Mouse (Mus musculus) kidney, embryonic 16.5 days (tissue): ENCODE data around the gene Synj1. TPM values are rescaled to one million over a fixed set of nuclear protein-coding genes. Genes with fewer than 3 reads are reported as not detected.

Experiments
- ATAC-seq: fragments of 200-750 bp; cut with Nextera tagmentation; 2 replicates; pipeline ENCODE4 v1.8.0; 2017; ENCODE audit warnings: moderate TSS enrichment; ENCODE audit not compliant: low FRiP score, low TSS enrichment
- H3K27ac ChIP-seq: fragments of 300-500 bp; sonication (generic); 2 replicates; pipeline ENCODE4 v1.5.1; 2014; ENCODE audit warnings: low read length
- H3K27me3 ChIP-seq: fragments of 300-500 bp; sonication (generic); 2 replicates; pipeline ENCODE4 v1.6.1; 2014; ENCODE audit warnings: low read length, control low read depth, mixed read lengths; ENCODE audit not compliant: insufficient read depth
- H3K36me3 ChIP-seq: fragments of 300-500 bp; sonication (generic); 2 replicates; pipeline ENCODE4 v1.6.1; 2014; ENCODE audit warnings: low read length, control low read depth, mixed read lengths; ENCODE audit not compliant: insufficient read depth
- H3K4me1 ChIP-seq: fragments of 300-500 bp; sonication (generic); 2 replicates; pipeline ENCODE4 v1.6.1; 2014; ENCODE audit warnings: low read length, control low read depth, mixed read lengths; ENCODE audit not compliant: insufficient read depth
- H3K4me2 ChIP-seq: fragments of 300-500 bp; sonication (generic); replicated peaks from 2 replicates; pipeline ENCODE4 v1.6.1; 2014; ENCODE audit warnings: low read depth, low read length
- H3K4me3 ChIP-seq: fragments of 300-500 bp; sonication (generic); 2 replicates; pipeline ENCODE4 v1.5.1; 2014; ENCODE audit warnings: mild to moderate bottlenecking, low read length
- H3K9ac ChIP-seq: fragments of 300-500 bp; sonication (generic); replicated peaks from 2 replicates; pipeline ENCODE4 v1.6.1; 2014; ENCODE audit warnings: low read length
- H3K9me3 ChIP-seq: fragments of 300-500 bp; sonication (generic); 2 replicates; pipeline ENCODE4 v1.6.1; 2016; ENCODE audit warnings: low read length, control low read depth
- WGBS: fragments of 180-500 bp; shearing (Covaris S2); extraction: QIAGEN DNeasy Blood & Tissue Kit; methylation state at CpG from one replicate; pipeline ENCODE4 v1.1.7; 2014; 5-methylcytosine and 5-hydroxymethylcytosine counted together
- polyA plus RNA-seq: library from polyadenylated mRNA; unstranded; fragments of >200 nt; fragmentation: Nextera tagmentation; extraction: Ambion mirVana; gene quantifications from 2 replicates; pipeline ENCODE4 v1.2.1, GENCODE M21; 2015

The Synj1 gene
- polyA plus RNA-seq, 1 experiment from 2014 or later: 12.3 TPM

DNA sequence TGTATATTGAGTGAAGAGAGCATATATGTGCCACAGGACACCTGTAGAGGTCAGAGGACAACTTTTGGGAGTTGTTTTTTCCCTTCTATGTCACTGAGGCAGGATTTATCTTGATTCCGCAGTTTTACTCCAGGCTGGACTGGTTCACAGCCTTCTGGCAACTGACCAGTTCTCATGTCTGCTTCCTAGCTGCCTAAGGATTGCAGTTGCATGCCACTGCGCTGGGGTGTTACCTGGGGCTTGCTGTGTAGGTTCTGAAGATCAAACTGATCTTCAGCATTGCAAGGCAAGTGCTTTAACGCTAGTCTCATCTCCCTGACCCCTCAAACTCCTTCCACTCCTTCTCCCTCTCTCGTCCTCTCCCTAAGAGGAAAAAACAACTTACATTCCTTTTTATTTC lies 47.9 kb downstream of the Synj1 start:
- 92% methylated on average over 4 of the region's 4 CpGs for WGBS
- Histone ChIP-seq H3K4me3 (no peak overlapping the region), H3K27ac (no peak overlapping the region), H3K4me2 (no peak overlapping the region), H3K9me3 (no peaks in the 10 kb centered on the region), H3K27me3 (no peaks in the 10 kb centered on the region), H3K9ac (no peak overlapping the region), H3K36me3 (peaks cover 17% of the 10 kb centered on the region; the same call in 1 of the 2 replicates), H3K4me1 (no peaks in the 10 kb centered on the region)
- ATAC-seq: no peak

DNA sequence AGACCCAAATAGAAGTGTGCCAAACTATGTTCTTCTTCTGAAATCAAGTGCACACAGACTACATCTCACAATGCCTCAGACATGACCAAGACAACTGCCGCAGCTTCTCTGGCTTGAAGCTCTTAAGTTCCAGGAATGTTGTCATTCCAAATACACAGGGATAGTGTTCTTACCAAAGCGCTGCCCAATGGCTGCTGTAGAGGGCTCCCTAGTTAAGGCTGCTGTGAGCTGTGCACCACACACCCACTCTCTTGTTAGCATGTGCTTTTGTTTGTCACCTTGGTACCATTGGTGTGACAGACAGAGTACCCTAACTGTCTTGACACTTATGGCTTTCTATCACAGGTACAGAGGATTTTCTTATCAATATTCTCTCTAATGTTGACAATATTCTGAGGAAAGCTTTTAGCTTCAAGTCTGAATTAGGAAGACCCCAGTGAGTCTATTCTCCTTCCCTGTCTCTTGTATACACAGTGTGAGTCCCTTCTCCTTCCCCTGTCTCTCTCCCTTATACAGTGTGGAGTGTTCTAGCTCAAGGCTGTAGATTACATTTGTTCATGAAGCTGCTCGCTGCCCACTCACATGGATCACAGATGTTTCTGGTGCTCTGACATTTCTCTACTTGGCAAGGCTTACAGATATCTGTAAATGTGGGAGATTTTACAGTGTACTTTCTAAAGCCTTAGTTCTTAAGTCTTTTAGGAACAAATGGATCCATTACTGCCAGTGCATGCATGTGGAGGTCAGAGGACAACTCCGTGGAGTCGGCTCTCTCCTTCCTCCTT lies 52.6 kb downstream of the Synj1 start:
- 82% methylated on average over 5 of the region's 5 CpGs for WGBS
- no peak for ATAC-seq

DNA sequence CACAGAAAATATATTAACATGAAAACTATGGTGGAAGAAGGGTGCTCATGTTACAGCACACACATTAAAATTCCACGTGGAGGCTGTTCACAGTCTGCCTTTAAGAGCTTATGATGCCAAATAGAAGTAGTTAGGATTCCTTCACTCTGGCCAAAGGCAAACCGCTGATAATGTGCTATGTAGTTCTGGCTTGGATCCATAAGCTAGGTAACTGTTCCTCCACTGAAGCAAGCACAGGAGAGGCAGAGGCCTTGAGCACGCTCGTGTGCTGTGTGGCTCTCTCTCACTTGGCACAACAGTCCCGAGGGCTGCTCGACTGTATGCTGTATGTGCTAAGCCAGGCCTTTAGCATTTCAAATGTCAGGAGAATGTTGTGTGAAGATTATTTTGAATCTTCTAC lies 55.6 kb downstream of the Synj1 start:
- 79% methylated on average over 6 of the region's 6 CpGs for WGBS
- peaks cover 12% of the 10 kb centered on the region; the same call in 1 of the 2 replicates for H3K36me3 ChIP-seq

More for the DNA sequence above, 52.6 kb downstream of the Synj1 start:
- H3K9me3 ChIP-seq: no peaks in the 10 kb centered on the region
- peaks cover 16% of the 10 kb centered on the region for H3K36me3 ChIP-seq
- no peak overlapping the region for H3K9ac ChIP-seq
- H3K4me2 ChIP-seq: no peak overlapping the region
- no peaks in the 10 kb centered on the region for H3K27me3 ChIP-seq
- H3K4me1 ChIP-seq: no peaks in the 10 kb centered on the region
- no peak overlapping the region for H3K27ac ChIP-seq
- no peak overlapping the region for H3K4me3 ChIP-seq

DNA sequence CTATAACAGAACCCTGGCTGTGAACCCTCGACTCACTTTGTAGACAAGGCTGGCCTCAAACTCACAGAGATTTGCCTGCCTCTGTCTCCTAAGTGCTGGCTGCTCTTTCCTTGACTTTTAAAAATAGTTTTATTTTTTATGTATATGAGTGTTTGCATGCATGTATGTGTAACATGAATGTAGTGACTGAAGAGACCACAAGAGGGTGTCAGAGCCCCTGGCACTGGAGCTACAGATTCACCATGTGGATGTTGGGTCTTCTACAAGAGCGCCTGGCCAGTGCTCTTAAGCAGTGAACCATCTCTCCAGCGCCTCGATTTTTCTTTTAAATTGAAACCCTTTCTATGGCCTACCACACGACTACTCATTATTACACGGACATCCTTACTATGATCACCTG lies 57.3 kb downstream of the Synj1 start:
- ATAC-seq: no peak
- Histone ChIP-seq H3K4me3 (no peak overlapping the region), H3K9me3 (no peaks in the 10 kb centered on the region), H3K27ac (no peak overlapping the region), H3K4me2 (no peak overlapping the region), H3K36me3 (peaks cover 7% of the 10 kb centered on the region; the same call in 1 of the 2 replicates), H3K4me1 (no peaks in the 10 kb centered on the region), H3K27me3 (no peaks in the 10 kb centered on the region), H3K9ac (no peak overlapping the region)
- 92% methylated on average over 6 of the region's 6 CpGs for WGBS

More for the DNA sequence above, 55.6 kb downstream of the Synj1 start:
- H3K27me3 ChIP-seq: no peaks in the 10 kb centered on the region
- H3K4me3 ChIP-seq: no peak overlapping the region
- H3K27ac ChIP-seq: no peak overlapping the region
- ATAC-seq: no peak
- H3K9me3 ChIP-seq: no peaks in the 10 kb centered on the region
- H3K4me2 ChIP-seq: no peak overlapping the region
- H3K9ac ChIP-seq: no peak overlapping the region
- no peaks in the 10 kb centered on the region for H3K4me1 ChIP-seq

DNA sequence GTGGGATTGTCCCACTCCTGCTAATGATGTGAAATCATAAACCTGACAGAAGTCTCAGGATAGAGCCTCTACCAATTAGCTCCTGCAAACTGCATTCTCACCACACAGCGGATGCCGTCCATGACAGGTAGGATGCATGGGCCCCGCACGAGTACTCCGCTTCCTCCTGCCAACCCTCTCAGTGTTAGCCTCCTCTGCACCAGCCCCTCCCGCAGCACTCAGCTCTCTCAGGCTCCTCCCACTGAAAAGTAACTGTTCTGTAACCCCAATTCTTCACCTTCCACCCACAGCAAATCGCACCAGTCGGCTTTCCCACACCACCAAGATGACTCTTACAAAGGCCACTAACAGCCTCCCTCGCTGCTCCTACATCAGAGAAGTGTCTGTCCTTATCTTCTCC lies 58.0 kb downstream of the Synj1 start:
- H3K9ac ChIP-seq: no peak overlapping the region
- H3K4me1 ChIP-seq: no peaks in the 10 kb centered on the region
- 85% methylated on average over 9 of the region's 9 CpGs for WGBS
- H3K27ac ChIP-seq: no peak overlapping the region
- H3K27me3 ChIP-seq: no peaks in the 10 kb centered on the region
- peaks cover 7% of the 10 kb centered on the region; the same call in 1 of the 2 replicates for H3K36me3 ChIP-seq
- no peak for ATAC-seq
- H3K4me2 ChIP-seq: no peak overlapping the region
- H3K9me3 ChIP-seq: no peaks in the 10 kb centered on the region
- no peak overlapping the region for H3K4me3 ChIP-seq

DNA sequence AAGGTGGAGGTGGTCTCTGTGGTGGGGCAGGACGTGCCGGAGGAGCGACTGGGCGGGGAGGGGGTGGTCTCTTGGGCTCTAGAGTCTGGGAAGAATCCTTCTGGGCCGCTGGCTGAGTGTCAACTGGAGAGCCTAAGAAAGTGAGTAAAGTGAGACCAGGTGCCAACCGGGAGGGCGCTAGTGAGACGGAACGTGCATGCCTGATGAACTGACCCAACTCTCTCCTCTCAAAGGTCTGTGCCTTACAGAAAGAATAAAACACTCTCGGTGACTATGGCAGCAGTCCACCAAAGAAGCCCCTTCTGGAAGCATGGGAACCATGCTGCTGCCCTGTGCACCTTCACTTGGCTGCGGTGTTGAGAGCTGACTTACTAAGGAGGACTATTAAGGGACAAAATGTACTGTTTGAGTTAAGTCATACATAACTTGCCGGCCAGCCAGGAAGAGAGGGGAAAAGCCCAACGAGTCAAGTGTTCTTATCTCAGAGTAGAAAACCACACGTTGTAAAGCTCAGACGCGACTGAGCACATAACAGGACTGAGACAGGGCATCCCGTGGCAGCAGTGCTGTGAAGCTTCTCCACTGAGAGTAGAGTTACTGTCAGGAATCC lies 60.6 kb downstream of the Synj1 start:
- no peak for ATAC-seq
- no peaks in the 10 kb centered on the region for H3K9me3 ChIP-seq
- 57% methylated on average over 17 of the region's 17 CpGs for WGBS

DNA sequence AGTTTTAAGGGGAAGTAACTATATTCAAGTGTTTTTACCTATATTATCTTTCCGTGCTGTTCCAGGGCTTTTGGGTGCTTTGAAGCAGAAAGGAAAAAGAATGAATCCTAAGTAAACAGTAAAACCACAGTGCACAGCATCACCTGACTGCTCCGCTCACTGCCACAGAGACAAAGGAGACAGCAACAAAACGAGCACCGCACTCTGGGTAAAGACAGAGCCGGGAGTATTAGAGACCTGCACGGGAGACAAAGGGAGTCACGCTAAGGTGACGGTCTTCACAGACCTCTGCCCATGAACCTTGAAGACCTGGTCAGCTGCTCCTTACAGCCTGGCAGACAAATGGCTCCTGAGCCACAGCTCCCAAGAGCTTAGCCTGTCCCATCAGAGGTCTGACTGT lies 64.1 kb downstream of the Synj1 start:
- no peak for ATAC-seq
- H3K27me3 ChIP-seq: no peaks in the 10 kb centered on the region
- WGBS: 38% methylated on average over 8 of the region's 8 CpGs
- H3K36me3 ChIP-seq: peaks cover 3% of the 10 kb centered on the region; the same call in 1 of the 2 replicates
- no peaks in the 10 kb centered on the region for H3K4me1 ChIP-seq
- no peak overlapping the region for H3K4me2 ChIP-seq
- no peak overlapping the region for H3K4me3 ChIP-seq
- H3K9ac ChIP-seq: no peak overlapping the region
- no peaks in the 10 kb centered on the region for H3K9me3 ChIP-seq
- H3K27ac ChIP-seq: no peak overlapping the region

More for the DNA sequence above, 60.6 kb downstream of the Synj1 start:
- H3K36me3 ChIP-seq: peaks cover 7% of the 10 kb centered on the region; the same call in 1 of the 2 replicates
- no peak overlapping the region for H3K9ac ChIP-seq
- no peak overlapping the region for H3K4me2 ChIP-seq
- no peaks in the 10 kb centered on the region for H3K27me3 ChIP-seq
- no peak overlapping the region for H3K27ac ChIP-seq
- H3K4me3 ChIP-seq: no peak overlapping the region
- H3K4me1 ChIP-seq: no peaks in the 10 kb centered on the region

DNA sequence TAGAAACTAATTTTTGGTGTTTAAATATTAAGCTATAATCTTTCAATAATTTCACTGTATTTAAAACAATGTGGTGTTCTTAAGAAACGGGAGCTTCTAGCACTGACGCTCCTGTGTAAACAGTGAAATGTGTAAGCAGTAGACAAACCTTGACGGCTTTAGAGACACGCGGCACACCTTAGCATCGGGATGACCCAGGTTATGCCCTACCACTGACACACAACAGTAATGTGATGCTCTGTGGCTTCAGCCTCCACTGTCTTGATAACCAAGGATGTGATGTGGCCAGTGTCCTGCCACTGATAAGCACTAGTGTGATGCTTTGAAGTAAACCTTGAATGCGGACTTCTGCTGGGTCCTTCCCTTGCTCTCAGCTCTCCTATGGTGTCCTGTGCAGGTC lies 69.9 kb downstream of the Synj1 start:
- ATAC-seq: no peak
- 90% methylated on average over 7 of the region's 7 CpGs for WGBS
- Histone ChIP-seq H3K27me3 (no peaks in the 10 kb centered on the region), H3K4me2 (no peak overlapping the region), H3K9ac (no peak overlapping the region), H3K9me3 (no peaks in the 10 kb centered on the region), H3K36me3 (peaks cover 7% of the 10 kb centered on the region; the same call in 1 of the 2 replicates), H3K4me1 (no peaks in the 10 kb centered on the region), H3K27ac (no peak overlapping the region), H3K4me3 (no peak overlapping the region)

DNA sequence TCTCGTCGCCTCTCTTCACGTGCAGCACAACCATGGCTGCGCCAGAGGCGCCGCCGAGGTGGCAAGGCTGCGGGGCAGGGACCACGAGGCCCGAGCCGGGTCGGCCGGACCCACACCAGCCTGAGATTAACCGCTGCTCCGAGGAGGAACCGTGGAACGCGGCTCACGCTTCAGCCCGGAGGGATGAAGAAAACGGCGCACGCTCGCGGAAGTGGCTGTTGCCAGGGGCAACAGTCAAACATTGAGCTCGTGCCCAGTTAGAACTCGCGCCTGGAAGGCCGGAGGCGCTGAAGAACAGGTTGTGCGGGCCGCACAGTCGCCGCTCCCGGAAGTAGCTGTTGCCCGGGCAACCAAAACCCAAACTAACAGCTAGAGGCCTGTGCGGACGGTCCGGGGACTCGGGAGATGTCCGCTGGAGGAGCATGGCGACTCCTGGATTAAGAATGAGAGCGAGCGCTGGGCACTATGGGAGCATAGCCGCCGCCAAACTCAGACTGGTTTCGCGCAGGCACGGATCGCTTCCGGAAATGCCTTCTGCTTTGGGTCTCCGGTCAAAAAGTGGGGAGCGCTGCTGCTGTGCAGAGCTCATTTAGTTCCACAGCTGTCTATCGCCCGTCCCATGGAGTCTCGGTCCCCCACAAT lies 76.3 kb downstream of the Synj1 start, which contains the start of gene Cfap298:
Gene Cfap298 (minus strand): TSS at position 428 of the 642 bp plus-strand sequence.
- no peaks in the 10 kb centered on the region for H3K9me3 ChIP-seq
- H3K4me1 ChIP-seq: peaks cover 3% of the 10 kb centered on the region; the same call in 1 of the 2 replicates
- peak; percentile 97 for ATAC-seq
- H3K4me2 ChIP-seq: peak within 1 kb of the TSS; percentile 82
- peak within 1 kb of the TSS; percentile 89 for H3K4me3 ChIP-seq
- peak within 1 kb of the TSS; percentile 84 for H3K27ac ChIP-seq
- H3K9ac ChIP-seq: peak within 1 kb of the TSS; percentile 88
- H3K27me3 ChIP-seq: no peaks in the 10 kb centered on the region
- under 1% methylated on average over 56 of the region's 56 CpGs for WGBS
- 0 out of 2 replicates have a peak, but pooled peaks cover 4% of the 10 kb centered on the region for H3K36me3 ChIP-seq
